Mouse (Mus musculus): Measurements from ENCODE around the gene Myl12a.

GRCm38 (mm10) chr17:71011931-71012662 lies 9.4 kb upstream of the Myl12a start:
- no peak for TF ChIP-seq POLR2A (IDR thresholded peaks at IDR 0.05; ENCODE audit: extremely low read depth, insufficient read depth, low read length)
- no peak for TF ChIP-seq CTCF (IDR thresholded peaks at IDR 0.05; ENCODE audit: low read depth, low read length)

Data from liver, adult 2 months (tissue).